8 mouse cellular contexts compared by ENCODE assay signal in genomic region chr5:118321719-118322455, GRCm38 (mm10).
DNase-seq lines count a peak whose midpoint lies in the region; ATAC-seq lines count a peak whose summit lies in the region.

No protein-coding gene starts in this region.

- peaks cover 13% of the 10 kb centered on the region; the same call in 1 of the 2 replicates for H3K4me1 ChIP-seq in lung, embryonic 16.5 days (replicated peaks; ENCODE audit: control insufficient read depth, insufficient read depth, low read length)
- peaks cover 36% of the 10 kb centered on the region for H3K4me1 ChIP-seq in forebrain, embryonic 10.5 days

- H3K36me3 ChIP-seq in lung, embryonic 16.5 days (ENCODE audit: control insufficient read depth, insufficient read depth, low read length): no peaks in the 10 kb centered on the region
- no peaks in the 10 kb centered on the region for H3K36me3 ChIP-seq in forebrain, embryonic 10.5 days (replicated peaks)

- no peak overlapping the region for H3K4me3 ChIP-seq in lung, embryonic 16.5 days (ENCODE audit: low read length)
- H3K4me3 ChIP-seq in forebrain, embryonic 10.5 days: no peak overlapping the region

- no peak overlapping the region for H3K4me2 ChIP-seq in lung, embryonic 16.5 days (ENCODE audit: low read depth, low read length)

- no peaks in the 10 kb centered on the region for H3K9me3 ChIP-seq in lung, embryonic 16.5 days (ENCODE audit: control insufficient read depth, low read length)
- peaks cover 5% of the 10 kb centered on the region; the same call in 1 of the 2 replicates for H3K9me3 ChIP-seq in forebrain, embryonic 10.5 days

- H3K27ac ChIP-seq in lung, embryonic 16.5 days (ENCODE audit: low read length): no peak overlapping the region
- 0 out of 2 replicates have a peak overlapping the region, but pooled peaks have one; percentile 36 for H3K27ac ChIP-seq in forebrain, embryonic 10.5 days

- ATAC-seq in lung, embryonic 16.5 days (ENCODE audit: low read depth): peak; percentile 73
- no peak for ATAC-seq in activated CD4-positive, CD25-positive, alpha-beta regulatory T cell, adult 4 months

- DNase-seq in lung, postnatal 25 days (ENCODE audit: low spot score): no peak
- peak; percentile 47 for DNase-seq in forebrain, embryonic 10.5 days (ENCODE audit: extremely low spot score, low spot score)
- DNase-seq in left cerebral cortex, postnatal 25 days (ENCODE audit: low spot score in 2 of 2): peak; percentile 47 to 82
- peak; percentile 41 to 58 for DNase-seq in right cerebral cortex, postnatal 36 days (ENCODE audit: low spot score in 2 of 2)
- DNase-seq in spleen, postnatal 4 days (ENCODE audit: low spot score in 2 of 2): no peak
- DNase-seq in spleen, postnatal 36 days (ENCODE audit: low spot score in 2 of 2): no peak

- H3K27me3 ChIP-seq in lung, embryonic 16.5 days (ENCODE audit: control insufficient read depth, insufficient read depth, low read depth, low read length): no peaks in the 10 kb centered on the region; the same call in 1 of the 2 replicates
- peaks cover 49% of the 10 kb centered on the region for H3K27me3 ChIP-seq in forebrain, embryonic 10.5 days (ENCODE audit: poor library complexity, severe bottlenecking)

- H3K9ac ChIP-seq in lung, embryonic 16.5 days (ENCODE audit: low read length): 0 out of 2 replicates have a peak overlapping the region, but pooled peaks have one; percentile 14

- WGBS in lung, embryonic 16.5 days: 15% methylated on average over 18 of the region's 18 CpGs
- WGBS in forebrain, embryonic 10.5 days: 67% methylated on average over 18 of the region's 18 CpGs

- intact Hi-C loops in left cerebral cortex, postnatal 25 days (cut with DNase I): no loop called here

Comparison
In these comparisons a context has a peak if more than half of its experiments do, and no peak if none do; other contexts are left out.
1. DNase-seq: peak in forebrain, embryonic 10.5 days (single experiment), left cerebral cortex, postnatal 25 days (2 of 2) and right cerebral cortex, postnatal 36 days (2 of 2); none in lung, postnatal 25 days (single experiment), spleen, postnatal 4 days (0 of 2) and spleen, postnatal 36 days (0 of 2).